Mouse (Mus musculus) CD4-positive naive resting alpha-beta T cell, adult 76 days (primary cell): ENCODE results near the gene Gm44502. TPM values are rescaled to one million over a fixed set of nuclear protein-coding genes. Genes with fewer than 3 reads are reported as not detected.

ENCODE experiments used
- total RNA-seq: library from RNA; stranded (reverse); gene quantifications from one replicate; pipeline ENCODE4 v1.2.4, GENCODE M21; 2023

Gm44502 gene
- 0.62 TPM for total RNA-seq

DNA sequence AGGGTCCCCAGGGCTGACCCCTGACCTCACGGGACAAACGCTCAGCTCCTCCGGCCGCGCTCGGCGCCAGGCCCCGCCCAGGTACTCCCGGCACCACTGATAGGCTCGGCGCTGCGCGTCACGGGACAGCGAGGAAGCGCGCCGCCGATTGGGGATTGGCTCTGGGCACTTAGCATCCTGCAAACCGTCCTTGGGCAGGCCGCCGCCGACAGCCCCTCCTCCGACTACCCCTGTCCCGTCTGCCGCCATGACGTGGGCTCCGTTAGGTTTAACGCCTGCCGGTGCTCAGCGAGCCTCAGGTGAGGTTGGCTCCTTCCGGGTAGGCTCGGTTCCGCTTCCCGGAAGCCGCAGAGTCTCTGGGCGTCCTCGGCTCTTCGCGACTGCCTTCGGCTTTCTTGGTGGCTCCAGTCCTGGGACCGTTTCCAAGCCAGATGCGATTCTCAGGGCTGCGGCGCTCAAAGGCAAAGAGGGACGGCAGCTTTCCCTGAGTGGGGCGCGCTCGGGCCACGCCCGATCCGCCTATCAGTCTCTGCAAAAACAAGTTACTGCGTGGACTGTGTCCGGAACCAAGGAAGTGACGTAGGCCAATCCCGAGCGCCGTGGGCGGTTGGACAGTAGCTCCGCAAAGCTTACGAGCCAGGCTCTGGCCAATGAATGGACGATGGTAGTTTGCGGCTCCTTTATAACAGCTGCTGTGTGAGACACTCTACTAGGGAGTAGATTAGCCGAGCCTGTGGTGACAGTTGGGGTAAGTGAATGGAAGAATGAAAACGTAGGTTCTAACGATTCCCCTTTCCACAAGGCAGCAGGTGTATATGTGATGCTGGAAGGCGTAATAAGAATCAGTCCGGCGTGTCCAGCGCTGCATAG, at the start of gene Gm44502, which contains the start of the genes C730034F03Rik and Chkb:
Gm44502 (minus strand) TSS at position 345 of the 870 bp plus-strand sequence.
C730034F03Rik (plus strand) TSS at position 238 of the 870 bp plus-strand sequence.
Chkb (minus strand) TSS at position 557 of the 870 bp plus-strand sequence.

DNA sequence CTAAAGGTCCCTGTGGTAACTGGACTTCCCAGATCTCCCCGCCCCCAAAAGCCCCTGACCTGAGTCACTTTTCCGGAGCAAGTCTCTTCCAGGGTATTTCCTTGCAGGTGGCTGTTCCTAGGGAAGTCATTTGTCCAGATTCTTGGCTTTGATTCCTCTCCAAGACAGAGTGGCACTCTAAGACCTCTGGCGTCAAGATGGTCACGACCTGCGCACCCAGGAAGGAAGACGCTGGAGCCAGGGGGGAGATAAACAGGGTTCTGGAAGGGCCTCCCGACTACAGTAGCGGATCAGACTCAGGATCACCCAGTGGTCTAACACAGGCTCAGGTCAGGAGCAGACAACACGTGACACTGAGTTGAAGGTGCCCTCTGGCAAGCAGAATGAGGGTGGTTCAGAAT, 47.6 kb upstream of the Gm44502 start, which contains the start of gene Arsa:
Arsa (minus strand) TSS at position 335 of the 401 bp plus-strand sequence.

DNA sequence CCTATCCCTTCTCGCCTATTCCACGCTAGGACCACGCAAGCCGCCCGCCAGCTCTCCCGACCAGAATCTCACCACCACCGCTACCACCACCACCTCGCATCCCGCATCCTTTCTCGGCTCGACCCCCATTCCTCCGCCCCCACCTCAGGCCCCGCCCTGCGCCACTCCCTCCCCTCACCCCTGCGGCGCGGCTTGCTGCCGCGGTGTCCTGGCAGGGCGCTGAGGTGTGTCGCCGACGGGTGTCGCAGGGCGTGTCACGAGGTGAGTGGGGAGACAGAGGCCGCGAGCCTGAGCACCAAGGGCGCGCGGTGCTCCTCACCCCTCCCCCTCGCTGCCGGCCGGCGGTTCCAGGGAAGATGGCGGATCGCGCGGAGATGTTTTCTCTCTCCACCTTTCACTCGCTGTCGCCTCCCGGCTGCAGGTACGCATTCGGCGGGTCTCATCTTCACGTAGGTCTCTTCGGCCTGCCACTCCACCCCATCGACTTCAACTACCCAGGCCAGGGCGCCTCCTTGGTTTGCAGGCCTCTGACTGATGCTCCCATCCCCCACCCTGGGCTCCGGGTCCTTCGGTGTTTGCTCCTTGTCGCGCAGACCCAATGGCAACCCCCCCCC, 24.5 kb upstream of the Gm44502 start, which contains the start of gene Mapk8ip2:
Mapk8ip2 (plus strand) TSS at position 49 of the 614 bp plus-strand sequence.

GRCm38 (mm10) chr15:89425711-89426121, 3.8 kb downstream of the Gm44502 start, which contains the start of gene Cpt1b:
TSS of gene Cpt1b (minus strand) at chr15:89425863.

GRCm38 (mm10) chr15:89410118-89410517, 19.4 kb downstream of the Gm44502 start, which contains the start of gene Syce3:
TSS of gene Syce3 (minus strand) at chr15:89410503.

GRCm38 (mm10) chr15:89384617-89385016, 44.9 kb downstream of the Gm44502 start, which contains the start of gene Klhdc7b:
TSS of gene Klhdc7b (plus strand) at chr15:89384917.

DNA sequence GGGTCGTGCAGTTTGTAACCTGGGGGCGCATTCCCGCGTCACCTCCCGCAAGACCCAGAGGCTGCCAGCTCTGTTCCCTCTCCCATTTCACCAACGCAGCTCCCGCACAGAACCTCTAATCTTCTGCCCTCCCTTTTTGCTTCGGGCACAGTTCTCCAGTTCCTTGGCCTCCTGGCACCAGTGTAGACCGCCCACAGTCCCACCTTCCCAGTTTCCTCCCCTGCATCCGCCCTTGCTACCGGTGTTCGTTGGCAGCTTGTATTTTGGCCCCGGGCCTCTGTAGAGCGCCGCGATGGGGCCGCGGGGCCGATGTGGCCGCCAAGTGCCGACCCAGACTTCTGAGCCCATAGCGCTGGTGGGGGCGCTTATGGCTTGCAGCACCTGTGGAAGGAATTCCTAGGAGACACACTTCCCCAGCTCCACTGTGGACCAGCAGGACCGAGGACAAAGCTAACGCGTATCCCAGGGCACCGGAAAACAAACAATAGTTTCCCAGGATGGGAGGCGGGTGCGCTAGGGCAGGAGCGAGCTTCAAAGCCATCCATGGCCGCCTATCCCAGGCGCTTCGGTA, 50.6 kb downstream of the Gm44502 start, which contains the start of gene Odf3b:
Odf3b (minus strand) TSS at position 452 of the 571 bp plus-strand sequence.

GRCm38 (mm10) chr15:89376957-89377356, 52.5 kb downstream of the Gm44502 start, which contains the start of gene Tymp:
TSS of gene Tymp (minus strand) at chr15:89377039.

GRCm38 (mm10) chr15:89373762-89374248, 55.7 kb downstream of the Gm44502 start, which contains the start of gene Sco2:
TSS of gene Sco2 (minus strand) at chr15:89373846.

Other genes with a start within 250 kb of the Gm44502 start
- 2.8 TPM for gene Plxnb2, start 248.9 kb downstream of the Gm44502 start, total RNA-seq
- gene Dennd6b, start 233.2 kb downstream of the Gm44502 start, total RNA-seq: 21.9 TPM
- gene Ppp6r2, start 218.1 kb downstream of the Gm44502 start, total RNA-seq: 52.2 TPM
- 395 TPM for gene Sbf1, start 114.4 kb downstream of the Gm44502 start, total RNA-seq
- gene Adm2, start 107.0 kb downstream of the Gm44502 start, total RNA-seq: not detected
- gene Miox, start 95.3 kb downstream of the Gm44502 start, total RNA-seq: not detected
- gene Lmf2, start 74.0 kb downstream of the Gm44502 start, total RNA-seq: 29.6 TPM
- gene Ncaph2, start 74.0 kb downstream of the Gm44502 start, total RNA-seq: 113 TPM
- 18.0 TPM for gene Sco2, start 55.9 kb downstream of the Gm44502 start, total RNA-seq
- gene Tymp, start 52.7 kb downstream of the Gm44502 start, total RNA-seq: 0.56 TPM
- gene Odf3b, start 50.4 kb downstream of the Gm44502 start, total RNA-seq: not detected
- gene Klhdc7b, start 44.8 kb downstream of the Gm44502 start, total RNA-seq: not detected
- gene Syce3, start 19.2 kb downstream of the Gm44502 start, total RNA-seq: not detected
- gene Cpt1b, start 3.8 kb downstream of the Gm44502 start, total RNA-seq: 8.1 TPM
- 7.5 TPM for gene C730034F03Rik, start 107 bp downstream of the Gm44502 start, total RNA-seq
- 220 TPM for gene Chkb, start 212 bp upstream of the Gm44502 start, total RNA-seq
- gene Mapk8ip2, start 24.2 kb upstream of the Gm44502 start, total RNA-seq: not detected
- gene Arsa, start 47.7 kb upstream of the Gm44502 start, total RNA-seq: 15.0 TPM
- 0.32 TPM for gene Shank3, start 69.9 kb upstream of the Gm44502 start, total RNA-seq
- not detected for gene Acr, start 138.6 kb upstream of the Gm44502 start, total RNA-seq
- 1.4 TPM for gene Rabl2, start 162.2 kb upstream of the Gm44502 start, total RNA-seq